Mouse (Mus musculus) MEL (cell line): ENCODE results near the gene Timm22. TPM values are rescaled to one million over a fixed set of nuclear protein-coding genes. Genes with fewer than 3 reads are reported as not detected.

Source experiments
- DNase-seq: peaks from one replicate; pipeline ENCODE4 v3.0.0; 2011; ENCODE audit warnings: low read depth, low spot score
- H3K27ac ChIP-seq: 2 replicates; pipeline ENCODE4 v1.5.1; 2012; ENCODE audit warnings: low read depth, mild to moderate bottlenecking, control low read depth, low read length, moderate library complexity; ENCODE audit not compliant: control insufficient read depth
- H3K27me3 ChIP-seq, 2 experiments: fragments of 150-350 bp in 1 of 2; sonication (generic) in 1 of 2; 2 replicates each; pipeline ENCODE4 v1.6.1; 2012; ENCODE audit warnings: low read length in 2 of 2, mild to moderate bottlenecking in 2 of 2, improper control_type of control experiment in 1 of 2, moderate library complexity in 1 of 2; ENCODE audit not compliant: insufficient read depth in 2 of 2, control insufficient read depth in 1 of 2
- H3K36me3 ChIP-seq, 2 experiments: 2 replicates each; pipeline ENCODE4 v1.6.1; 2012 to 2014; ENCODE audit warnings: low read length in 2 of 2, improper control_type of control experiment in 1 of 2, inconsistent platforms in 1 of 2, mild to moderate bottlenecking in 1 of 2; ENCODE audit not compliant: insufficient read depth in 2 of 2, control insufficient read depth in 1 of 2
- H3K4me1 ChIP-seq, 2 experiments: fragments of 150-350 bp in 1 of 2; sonication (generic) in 1 of 2; 2 replicates each; pipeline ENCODE4 v1.6.1; 2012; ENCODE audit warnings: low read length in 2 of 2, improper control_type of control experiment in 1 of 2, mild to moderate bottlenecking in 1 of 2; ENCODE audit not compliant: insufficient read depth in 2 of 2, control insufficient read depth in 1 of 2
- H3K4me3 ChIP-seq, 2 experiments: fragments of 150-350 bp in 1 of 2; sonication (generic) in 1 of 2; 2 replicates each; pipeline ENCODE4 v1.5.1; 2012; ENCODE audit warnings: low read depth in 2 of 2, low read length in 2 of 2, mild to moderate bottlenecking in 2 of 2, moderate library complexity in 2 of 2, control low read depth in 1 of 2, improper control_type of control experiment in 1 of 2; ENCODE audit not compliant: control insufficient read depth in 1 of 2, insufficient read depth in 1 of 2
- H3K79me2 ChIP-seq: 2 replicates; pipeline ENCODE4 v1.6.1; 2012; ENCODE audit warnings: mild to moderate bottlenecking, low read length, moderate library complexity; ENCODE audit not compliant: control insufficient read depth, poor library complexity, insufficient read depth
- H3K9ac ChIP-seq: 2 replicates; pipeline ENCODE4 v1.6.1; 2012; ENCODE audit warnings: low read depth, mild to moderate bottlenecking, control low read depth, low read length, moderate library complexity; ENCODE audit not compliant: control insufficient read depth, poor library complexity, severe bottlenecking
- H3K9me3 ChIP-seq: fragments of 150-350 bp; sonication (generic); replicated peaks from 2 replicates; pipeline ENCODE4 v1.6.1; 2012; ENCODE audit warnings: mild to moderate bottlenecking, low read length, improper control_type of control experiment, moderate library complexity; ENCODE audit not compliant: insufficient read depth
- BHLHE40 ChIP-seq: IDR thresholded peaks from 2 replicates; pipeline ENCODE4 v1.6.1; 2012; ENCODE audit warnings: low read depth, mild to moderate bottlenecking, inconsistent platforms, low read length, improper control_type of control experiment, borderline replicate concordance
- CHD1 ChIP-seq: IDR thresholded peaks from 2 replicates; pipeline ENCODE4 v1.6.1; 2012; ENCODE audit warnings: low read depth, mild to moderate bottlenecking, inconsistent platforms, low read length, improper control_type of control experiment
- CHD2 ChIP-seq: IDR thresholded peaks from 2 replicates; pipeline ENCODE4 v1.6.1; 2011; ENCODE audit warnings: low read length, improper control_type of control experiment
- CTCF ChIP-seq, 3 experiments: IDR thresholded peaks in 2 of 3; conservative IDR thresholded peaks in 1 of 3; 2 replicates each; pipeline ENCODE4 v1.5.1; 2011 to 2012; ENCODE audit warnings: low read length in 3 of 3, low read depth in 2 of 3, mild to moderate bottlenecking in 2 of 3, improper control_type of control experiment in 1 of 3, inconsistent platforms in 1 of 3, mixed read lengths in 1 of 3, moderate library complexity in 1 of 3; ENCODE audit not compliant: control insufficient read depth in 1 of 3, insufficient read depth in 1 of 3, poor library complexity in 1 of 3, severe bottlenecking in 1 of 3
- E2F4 ChIP-seq: IDR thresholded peaks from 2 replicates; pipeline ENCODE4 v1.6.1; 2011; ENCODE audit warnings: low read depth, low read length, improper control_type of control experiment, borderline replicate concordance
- ELF1 ChIP-seq: IDR thresholded peaks from 2 replicates; pipeline ENCODE4 v1.6.1; 2014; ENCODE audit warnings: low read depth, mild to moderate bottlenecking, inconsistent platforms, low read length, improper control_type of control experiment, moderate library complexity
- EP300 ChIP-seq, 2 experiments: IDR thresholded peaks; 2 replicates each; pipeline ENCODE4 v1.6.1; 2011; ENCODE audit warnings: improper control_type of control experiment in 2 of 2, low read length in 2 of 2, low read depth in 1 of 2, mild to moderate bottlenecking in 1 of 2
- GATA1 ChIP-seq: IDR thresholded peaks from 2 replicates; pipeline ENCODE4 v1.6.1; 2011; ENCODE audit warnings: low read depth, low read length, improper control_type of control experiment
- KAT2A ChIP-seq: conservative IDR thresholded peaks from 2 replicates; pipeline ENCODE4 v1.6.1; 2012; ENCODE audit warnings: low read depth, low read length, improper control_type of control experiment, inconsistent platforms
- MAX ChIP-seq: IDR thresholded peaks from 2 replicates; pipeline ENCODE4 v1.6.1; 2011; ENCODE audit warnings: low read length, improper control_type of control experiment
- MYB ChIP-seq: IDR thresholded peaks from 2 replicates; pipeline ENCODE4 v1.6.1; 2011; ENCODE audit warnings: mild to moderate bottlenecking, low read depth, low read length, improper control_type of control experiment
- MYC ChIP-seq: IDR thresholded peaks from 2 replicates; pipeline ENCODE4 v1.6.1; 2011; ENCODE audit warnings: low read depth, mild to moderate bottlenecking, low read length, improper control_type of control experiment, moderate library complexity
- POLR2A ChIP-seq, 2 experiments: IDR thresholded peaks; 2 replicates each; pipeline ENCODE4 v1.6.1; 2011 to 2012; ENCODE audit warnings: low read length in 2 of 2, mild to moderate bottlenecking in 2 of 2, control low read depth in 1 of 2, improper control_type of control experiment in 1 of 2, low read depth in 1 of 2, moderate library complexity in 1 of 2; ENCODE audit not compliant: control insufficient read depth in 1 of 2, insufficient read depth in 1 of 2, poor library complexity in 1 of 2
- POLR2AphosphoS2 ChIP-seq: IDR thresholded peaks from 2 replicates; pipeline ENCODE4 v1.6.1; 2011; ENCODE audit warnings: low read length, improper control_type of control experiment
- RCOR1 ChIP-seq: IDR thresholded peaks from 2 replicates; pipeline ENCODE4 v1.6.1; 2012; ENCODE audit warnings: low read depth, mild to moderate bottlenecking, inconsistent platforms, low read length, improper control_type of control experiment
- SMC3 ChIP-seq: IDR thresholded peaks from 2 replicates; pipeline ENCODE4 v1.6.1; 2011; ENCODE audit warnings: low read depth, low read length, improper control_type of control experiment
- TAL1 ChIP-seq: IDR thresholded peaks from 2 replicates; pipeline ENCODE4 v1.6.1; 2012; ENCODE audit warnings: mild to moderate bottlenecking, inconsistent platforms, low read length, moderate library complexity, mixed read lengths
- TCF12 ChIP-seq: IDR thresholded peaks from 2 replicates; pipeline ENCODE4 v1.6.1; 2014; ENCODE audit warnings: low read depth, mild to moderate bottlenecking, inconsistent platforms, low read length, improper control_type of control experiment, moderate library complexity
- UBTF ChIP-seq: IDR thresholded peaks from 2 replicates; pipeline ENCODE4 v1.6.1; 2012; ENCODE audit warnings: low read depth, mild to moderate bottlenecking, inconsistent platforms, low read length, improper control_type of control experiment, moderate library complexity, borderline replicate concordance; ENCODE audit not compliant: insufficient read depth
- USF1 ChIP-seq: IDR thresholded peaks from 2 replicates; pipeline ENCODE4 v1.6.1; 2014; ENCODE audit warnings: low read depth, mild to moderate bottlenecking, inconsistent platforms, low read length, improper control_type of control experiment, moderate library complexity
- USF2 ChIP-seq, 2 experiments: IDR thresholded peaks; 2 replicates each; pipeline ENCODE4 v1.6.1; 2011 to 2012; ENCODE audit warnings: improper control_type of control experiment in 2 of 2, low read length in 2 of 2, borderline replicate concordance in 1 of 2, inconsistent platforms in 1 of 2, low read depth in 1 of 2, mild to moderate bottlenecking in 1 of 2; ENCODE audit not compliant: insufficient read depth in 1 of 2
- ZKSCAN1 ChIP-seq: IDR thresholded peaks from 2 replicates; pipeline ENCODE4 v1.6.1; 2012; ENCODE audit warnings: low read depth, mild to moderate bottlenecking, inconsistent platforms, low read length, improper control_type of control experiment, moderate library complexity
- ZMIZ1 ChIP-seq: IDR thresholded peaks from 2 replicates; pipeline ENCODE4 v1.6.1; 2012; ENCODE audit warnings: low read depth, mild to moderate bottlenecking, inconsistent platforms, low read length, improper control_type of control experiment, moderate library complexity
- polyA plus RNA-seq, 2 experiments: library from polyadenylated mRNA; stranded (reverse) in 1 of 2; unstranded in 1 of 2; fragments of >175 nt in 1 of 2; fragments of >200 nt in 1 of 2; gene quantifications; 2 replicates each; pipeline versions ENCODE4 v1.2.1 to v1.2.4; 2012; ENCODE audit warnings: low replicate concordance in 2 of 2, low read depth in 1 of 2; ENCODE audit not compliant: insufficient read length in 2 of 2, insufficient read depth in 1 of 2, missing spikeins in 1 of 2
- total RNA-seq: library from RNA; depleted of rRNA; stranded (reverse); fragments of 300-350 nt; gene quantifications from 2 replicates; pipeline ENCODE4 v1.2.3, GENCODE M21; 2012

Timm22 gene
- total and polyA plus RNA-seq, 3 experiments: 47.4 to 77.0 TPM; not detected in 1

DNA sequence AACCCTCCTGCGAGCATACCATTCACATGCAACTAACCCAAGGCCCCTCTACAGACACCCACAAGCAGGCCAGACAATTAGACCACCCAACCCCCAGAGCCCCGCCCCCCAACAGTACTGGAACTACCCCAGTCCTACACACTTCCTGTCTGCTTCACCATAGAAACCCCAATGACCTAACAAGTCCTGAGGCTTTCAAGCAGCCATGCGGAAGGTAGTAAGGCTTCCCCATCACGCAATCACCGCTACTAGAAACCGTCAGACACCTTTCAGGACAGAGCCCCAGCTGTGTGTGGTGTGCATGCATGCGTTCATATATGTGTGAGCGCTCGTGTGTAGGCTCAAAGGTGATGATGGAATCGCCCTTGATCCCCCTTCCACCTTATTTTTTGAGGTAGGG, 50.1 kb downstream of the Timm22 start:
- no peak for DNase-seq
- Histone ChIP-seq H3K4me1 (no peaks in the 10 kb centered on the region), H3K79me2 (no peaks in the 10 kb centered on the region), H3K27ac (no peak overlapping the region), H3K9ac (no peak overlapping the region), H3K27me3 (no peaks in the 10 kb centered on the region), H3K36me3 (no peaks in the 10 kb centered on the region), H3K9me3 (no peaks in the 10 kb centered on the region), H3K4me3 (no peak overlapping the region)
- TF ChIP-seq UBTF (no peak), RCOR1 (no peak), SMC3 (no peak), MAX (no peak), MYB (no peak), MYC (no peak), ELF1 (no peak), CTCF (IDR thresholded peaks at IDR 0.05 in 2 of 3, conservative IDR thresholded peaks at IDR 0.05 in 1 of 3; ENCODE audit: control insufficient read depth in 1 of 3, insufficient read depth in 1 of 3, low read depth in 2 of 3, low read length in 3 of 3, poor library complexity in 1 of 3, severe bottlenecking in 1 of 3) (no peak), USF2 (IDR thresholded peaks at IDR 0.05; ENCODE audit: borderline replicate concordance in 1 of 2, insufficient read depth in 1 of 2, low read depth in 1 of 2, low read length in 2 of 2) (no peak)

- DNase-seq: no peak
- TF ChIP-seq MAX: no peak
- no peak for TF ChIP-seq TAL1
- TF ChIP-seq CHD1: no peak
- TF ChIP-seq USF1: no peak
- TF ChIP-seq EP300 (IDR thresholded peaks at IDR 0.05; ENCODE audit: low read depth in 1 of 2, low read length in 2 of 2): no peak
- no peak for TF ChIP-seq ZMIZ1
- TF ChIP-seq GATA1: no peak
- TF ChIP-seq POLR2AphosphoS2: no peak
- TF ChIP-seq KAT2A: no peak
- TF ChIP-seq POLR2A (IDR thresholded peaks at IDR 0.05; ENCODE audit: control insufficient read depth in 1 of 2, insufficient read depth in 1 of 2, low read depth in 1 of 2, low read length in 2 of 2, poor library complexity in 1 of 2): no peak
- no peak for TF ChIP-seq TCF12
- no peak for TF ChIP-seq BHLHE40
- no peak for TF ChIP-seq ZKSCAN1
- no peak for TF ChIP-seq CHD2
- no peak for TF ChIP-seq UBTF
- no peak for TF ChIP-seq E2F4
- H3K27ac ChIP-seq: no peak overlapping the region
- no peaks in the 10 kb centered on the region for H3K36me3 ChIP-seq
- no peaks in the 10 kb centered on the region for H3K9me3 ChIP-seq
- H3K27me3 ChIP-seq: no peaks in the 10 kb centered on the region
- H3K4me1 ChIP-seq: no peaks in the 10 kb centered on the region
- H3K79me2 ChIP-seq: no peaks in the 10 kb centered on the region
- H3K9ac ChIP-seq: no peak overlapping the region
- H3K4me3 ChIP-seq: no peak overlapping the region
Observed at GRCm38 (mm10) chr11:76458730-76459129, 52.0 kb downstream of the Timm22 start.
